Mouse (Mus musculus) erythroblast, embryonic 14.5 days (primary cell): ENCODE data around the gene Dhrs7c. TPM values are rescaled to one million over a fixed set of nuclear protein-coding genes. Genes with fewer than 3 reads are reported as not detected.

Experiments used
- H3K27me3 ChIP-seq: 2 replicates; pipeline ENCODE4 v1.6.1; 2012; ENCODE audit warnings: inconsistent platforms; ENCODE audit not compliant: control insufficient read depth
- H3K36me3 ChIP-seq: 2 replicates; pipeline ENCODE4 v1.6.1; 2012; ENCODE audit warnings: mild to moderate bottlenecking, inconsistent platforms; ENCODE audit not compliant: control insufficient read depth
- H3K4me1 ChIP-seq: 2 replicates; pipeline ENCODE4 v1.6.1; 2012; ENCODE audit warnings: inconsistent platforms; ENCODE audit not compliant: control insufficient read depth
- H3K4me3 ChIP-seq: replicated peaks from 2 replicates; pipeline ENCODE3; 2012; ENCODE audit warnings: moderate library complexity, mild to moderate bottlenecking, inconsistent platforms
- H3K9me3 ChIP-seq: 2 replicates; pipeline ENCODE4 v1.6.1; 2012; ENCODE audit warnings: low read length, inconsistent platforms, mixed read lengths; ENCODE audit not compliant: control insufficient read depth
- GATA1 ChIP-seq: IDR thresholded peaks from 2 replicates; pipeline ENCODE4 v1.6.1; 2012; ENCODE audit warnings: low read length, inconsistent platforms, mixed read lengths
- TAL1 ChIP-seq: IDR thresholded peaks from 3 replicates; pipeline ENCODE4 v1.6.1; 2012; ENCODE audit warnings: low read length, inconsistent platforms, mixed read lengths
- polyA plus RNA-seq: library from polyadenylated mRNA; stranded (reverse); fragments of >175 nt; gene quantifications from 2 replicates; pipeline ENCODE4 v1.2.3, GENCODE M21; 2012

Gene Dhrs7c
- polyA plus RNA-seq, 1 experiment = not detected

- Histone ChIP-seq H3K9me3 (no peaks in the 10 kb centered on the region), H3K4me1 (no peaks in the 10 kb centered on the region), H3K4me3 (no peak overlapping the region), H3K36me3 (no peaks in the 10 kb centered on the region), H3K27me3 (peaks cover 4% of the 10 kb centered on the region)
- TF ChIP-seq GATA1 (no peak), TAL1 (no peak)
These were observed 67.1 kb downstream of the Dhrs7c start for GRCm38 (mm10) chr11:67865100-67865499.

Other genes starting within 250 kb of the Dhrs7c start
- not detected in 2 replicates for gene Rcvrn, start 102.9 kb upstream of the Dhrs7c start, polyA plus RNA-seq
- gene Glp2r, start 27.0 kb upstream of the Dhrs7c start, polyA plus RNA-seq = not detected in 2 replicates
- gene Gsg1l2, start 23.6 kb upstream of the Dhrs7c start, polyA plus RNA-seq = not detected in 2 replicates
- not detected in 2 replicates for gene Usp43, start 124.0 kb downstream of the Dhrs7c start, polyA plus RNA-seq
- not detected in 2 replicates for gene Cfap52, start 167.5 kb downstream of the Dhrs7c start, polyA plus RNA-seq
- gene Stx8, start 168.0 kb downstream of the Dhrs7c start, polyA plus RNA-seq = 0.08 and 0.17 TPM in 2 replicates